Mouse (Mus musculus): Measurements from ENCODE around the gene Rps27rt. TPM values are rescaled to one million over a fixed set of nuclear protein-coding genes. Genes with fewer than 3 reads are reported as not detected.
"Not testable (repeated sequence)": the region's sequence is repeated elsewhere in the genome, so short reads cannot be mapped to it uniquely, and the experiment has no call there.

Gene Rps27rt
- total RNA-seq, 1 experiment: 181 TPM

DNA sequence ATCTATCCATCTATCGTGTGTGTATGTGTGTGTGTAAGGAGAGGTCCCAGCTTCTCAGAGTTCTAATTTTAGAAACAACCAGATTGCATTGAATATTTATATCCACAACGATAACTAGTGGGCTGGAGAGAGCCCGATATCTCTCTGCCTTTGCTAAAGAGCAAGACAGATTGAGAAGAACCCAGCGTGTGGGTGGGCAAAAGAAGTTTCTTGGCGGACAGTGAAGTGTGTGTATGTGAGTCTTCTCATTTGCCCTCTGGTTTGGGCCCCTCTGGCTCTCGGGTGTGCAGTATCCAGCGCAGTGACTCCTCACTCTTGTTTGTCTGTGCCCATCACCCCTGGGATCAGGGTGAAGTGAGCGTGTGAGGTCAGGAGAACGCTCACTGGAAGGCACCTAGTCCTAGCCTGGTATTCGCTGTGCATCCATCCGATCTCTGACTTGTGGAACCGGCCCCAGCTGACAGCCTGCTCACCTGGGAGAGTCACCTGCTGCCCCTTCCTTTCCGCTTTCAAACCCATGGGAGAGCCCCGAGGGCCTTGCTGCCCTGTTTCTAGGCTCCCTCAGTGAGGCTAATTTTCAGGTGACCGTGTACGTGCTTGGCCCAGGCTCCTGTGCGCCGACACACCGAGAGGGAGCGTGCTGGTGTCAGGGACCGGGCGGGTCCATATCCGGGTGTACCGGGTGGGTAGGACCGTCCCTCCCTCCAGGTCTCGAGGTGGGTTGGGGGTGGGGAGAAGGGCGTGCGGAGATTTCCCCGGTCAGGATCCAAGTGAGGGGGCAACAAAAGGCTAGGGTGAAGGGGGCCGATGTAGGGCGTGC is 4.9 kb downstream of the Rps27rt start:
- in situ Hi-C loops (cut with MboI; ENCODE audit: low sequenced_read_pairs in 2 of 2, unreplicated experiment in 2 of 2): no loop called here
- peak overlapping the region; percentile 67 to 91 for H3K4me3 ChIP-seq (ENCODE audit: insufficient read depth in 1 of 2, low read depth in 1 of 2, low read length in 2 of 2, poor library complexity in 1 of 2, severe bottlenecking in 1 of 2)
- DNase-seq (ENCODE audit: low read depth, low spot score): no peak
- H3K9ac ChIP-seq (ENCODE audit: insufficient read depth, low read depth, low read length, poor library complexity, severe bottlenecking): peak overlapping the region; percentile 80
- no peaks in the 10 kb centered on the region for H3K36me3 ChIP-seq (ENCODE audit: control insufficient read depth, insufficient read depth, low read length, poor library complexity, severe bottlenecking)
- TF ChIP-seq HCFC1 (IDR thresholded peaks at IDR 0.05; ENCODE audit: borderline replicate concordance, insufficient read depth, low read length) (no peak), CHD2 (IDR thresholded peaks at IDR 0.05; ENCODE audit: low read depth, low read length) (no peak), MAFK (IDR thresholded peaks at IDR 0.05; ENCODE audit: insufficient read depth, low read depth, low read length) (no peak)
- H3K4me1 ChIP-seq (ENCODE audit: control insufficient read depth in 2 of 2, insufficient read depth in 2 of 2, low read length in 2 of 2, poor library complexity in 1 of 2): 0 out of 4 replicates have a peak, but pooled peaks cover 2 to 3% of the 10 kb centered on the region in 2 experiments
- H3K9me3 ChIP-seq (ENCODE audit: control insufficient read depth, insufficient read depth, low read depth, low read length): no peaks in the 10 kb centered on the region
- H3K27ac ChIP-seq (ENCODE audit: insufficient read depth, low read depth, low read length, poor library complexity, severe bottlenecking): peak overlapping the region; percentile 52; the same call in 1 of the 2 replicates

DNA sequence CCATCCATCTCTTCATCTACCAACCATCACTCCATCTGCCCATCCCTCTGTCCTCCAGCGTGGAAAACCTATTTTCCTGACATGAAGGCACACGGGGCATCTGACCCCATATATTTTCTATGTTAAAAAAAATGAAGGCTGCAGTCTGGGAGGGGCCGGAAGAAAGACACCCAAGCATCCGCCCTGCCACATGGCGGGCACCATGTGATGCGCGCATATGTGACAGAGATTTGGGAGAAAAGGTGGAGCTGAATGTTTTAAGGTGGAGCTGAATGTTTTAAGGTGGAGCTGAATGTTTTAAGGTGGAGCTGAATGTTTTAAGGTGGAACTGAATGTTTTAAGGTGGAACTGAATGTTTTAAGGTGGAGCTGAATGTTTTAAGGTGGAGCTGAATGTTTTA is 16.3 kb downstream of the Rps27rt start:
- Histone ChIP-seq H3K27ac (ENCODE audit: insufficient read depth, low read depth, low read length, poor library complexity, severe bottlenecking) (peak overlapping the region; percentile 75), H3K4me3 (ENCODE audit: insufficient read depth in 1 of 2, low read depth in 1 of 2, low read length in 2 of 2, poor library complexity in 1 of 2, severe bottlenecking in 1 of 2) (peak overlapping the region; percentile 26 to 65; a peak in 3 of 4 replicates), H3K9ac (ENCODE audit: insufficient read depth, low read depth, low read length, poor library complexity, severe bottlenecking) (peak overlapping the region; percentile 76)
- in situ Hi-C loops (cut with MboI; ENCODE audit: low sequenced_read_pairs in 2 of 2, unreplicated experiment in 2 of 2); DNase-seq (ENCODE audit: low read depth, low spot score); H3K36me3 ChIP-seq (ENCODE audit: control insufficient read depth, insufficient read depth, low read length, poor library complexity, severe bottlenecking); H3K4me1 ChIP-seq (ENCODE audit: control insufficient read depth in 2 of 2, insufficient read depth in 2 of 2, low read length in 2 of 2, poor library complexity in 1 of 2); H3K9me3 ChIP-seq (ENCODE audit: control insufficient read depth, insufficient read depth, low read depth, low read length): not testable (repeated sequence)

DNA sequence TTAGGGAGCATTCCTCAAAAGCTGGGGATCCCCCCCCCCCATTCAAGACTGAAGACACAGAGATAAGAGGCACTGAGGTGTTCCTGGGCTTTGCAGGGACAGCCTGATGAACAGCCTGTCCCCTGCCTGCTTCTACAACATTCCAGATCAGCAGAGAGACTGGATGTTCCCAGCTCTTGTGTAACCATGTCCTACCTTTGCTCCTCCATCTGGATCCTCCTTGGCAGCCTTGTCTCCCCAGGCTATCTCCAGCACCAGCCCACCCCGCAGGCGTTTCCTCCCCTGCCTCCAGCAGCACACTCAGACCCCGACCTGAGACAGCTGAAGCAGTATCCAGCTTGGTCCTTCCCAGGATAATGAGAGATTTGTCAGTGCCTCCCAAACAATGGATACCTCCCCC is 18.4 kb downstream of the Rps27rt start:
- peaks cover 0 to 4% of the 10 kb centered on the region in 2 experiments; a peak in 1 of 4 replicates for H3K4me1 ChIP-seq (ENCODE audit: control insufficient read depth in 2 of 2, insufficient read depth in 2 of 2, low read length in 2 of 2, poor library complexity in 1 of 2)
- TF ChIP-seq HCFC1 (IDR thresholded peaks at IDR 0.05; ENCODE audit: borderline replicate concordance, insufficient read depth, low read length) (no peak), ZC3H11A (IDR thresholded peaks at IDR 0.05; ENCODE audit: borderline replicate concordance, low read depth, low read length) (no peak), CHD2 (IDR thresholded peaks at IDR 0.05; ENCODE audit: low read depth, low read length) (no peak), MAFK (IDR thresholded peaks at IDR 0.05; ENCODE audit: insufficient read depth, low read depth, low read length) (no peak), ZNF384 (IDR thresholded peaks at IDR 0.05; ENCODE audit: low read depth, low read length) (no peak)
- H3K36me3 ChIP-seq (ENCODE audit: control insufficient read depth, insufficient read depth, low read length, poor library complexity, severe bottlenecking): no peaks in the 10 kb centered on the region
- H3K4me3 ChIP-seq (ENCODE audit: insufficient read depth in 1 of 2, low read depth in 1 of 2, low read length in 2 of 2, poor library complexity in 1 of 2, severe bottlenecking in 1 of 2): no peak overlapping the region
- H3K9me3 ChIP-seq (ENCODE audit: control insufficient read depth, insufficient read depth, low read depth, low read length): no peaks in the 10 kb centered on the region
- no peak for DNase-seq (ENCODE audit: low read depth, low spot score)
- H3K9ac ChIP-seq (ENCODE audit: insufficient read depth, low read depth, low read length, poor library complexity, severe bottlenecking): no peak overlapping the region
- in situ Hi-C loops (cut with MboI; ENCODE audit: low sequenced_read_pairs in 2 of 2, unreplicated experiment in 2 of 2): no loop called here
- no peak overlapping the region for H3K27ac ChIP-seq (ENCODE audit: insufficient read depth, low read depth, low read length, poor library complexity, severe bottlenecking)

DNA sequence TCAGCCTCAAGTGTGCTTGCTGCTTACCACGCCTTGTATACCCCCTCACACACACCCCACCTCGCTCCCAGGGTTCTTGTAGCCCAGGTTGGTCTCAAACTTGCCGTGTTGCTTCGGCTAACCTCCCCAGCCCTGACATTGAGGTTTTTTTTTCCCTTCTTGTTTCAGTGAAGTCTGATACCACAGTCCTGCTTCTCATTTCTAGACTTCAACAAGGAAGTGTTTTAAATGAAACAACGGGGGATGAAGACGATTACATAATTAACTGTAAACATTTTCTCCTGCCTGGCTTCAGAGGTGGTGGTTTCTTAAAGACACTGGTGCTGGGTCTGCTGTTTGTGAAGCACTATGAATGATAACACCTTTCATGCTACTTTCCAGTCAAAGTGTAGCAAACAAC is 21.7 kb downstream of the Rps27rt start:
- H3K4me1 ChIP-seq (ENCODE audit: control insufficient read depth in 2 of 2, insufficient read depth in 2 of 2, low read length in 2 of 2, poor library complexity in 1 of 2): no peaks in the 10 kb centered on the region
- H3K36me3 ChIP-seq (ENCODE audit: control insufficient read depth, insufficient read depth, low read length, poor library complexity, severe bottlenecking): no peaks in the 10 kb centered on the region
- H3K27ac ChIP-seq (ENCODE audit: insufficient read depth, low read depth, low read length, poor library complexity, severe bottlenecking): no peak overlapping the region
- in situ Hi-C loops (cut with MboI; ENCODE audit: low sequenced_read_pairs in 2 of 2, unreplicated experiment in 2 of 2): no loop called here
- no peak overlapping the region for H3K4me3 ChIP-seq (ENCODE audit: insufficient read depth in 1 of 2, low read depth in 1 of 2, low read length in 2 of 2, poor library complexity in 1 of 2, severe bottlenecking in 1 of 2)
- TF ChIP-seq ZC3H11A (IDR thresholded peaks at IDR 0.05; ENCODE audit: borderline replicate concordance, low read depth, low read length): no peak
- TF ChIP-seq HCFC1 (IDR thresholded peaks at IDR 0.05; ENCODE audit: borderline replicate concordance, insufficient read depth, low read length): no peak
- no peak for TF ChIP-seq MAFK (IDR thresholded peaks at IDR 0.05; ENCODE audit: insufficient read depth, low read depth, low read length)
- no peak for TF ChIP-seq CHD2 (IDR thresholded peaks at IDR 0.05; ENCODE audit: low read depth, low read length)
- no peak for DNase-seq (ENCODE audit: low read depth, low spot score)
- no peaks in the 10 kb centered on the region for H3K9me3 ChIP-seq (ENCODE audit: control insufficient read depth, insufficient read depth, low read depth, low read length)
- no peak overlapping the region for H3K9ac ChIP-seq (ENCODE audit: insufficient read depth, low read depth, low read length, poor library complexity, severe bottlenecking)
